Mouse (Mus musculus): ENCODE measurements around the gene Lamp3.

DNA sequence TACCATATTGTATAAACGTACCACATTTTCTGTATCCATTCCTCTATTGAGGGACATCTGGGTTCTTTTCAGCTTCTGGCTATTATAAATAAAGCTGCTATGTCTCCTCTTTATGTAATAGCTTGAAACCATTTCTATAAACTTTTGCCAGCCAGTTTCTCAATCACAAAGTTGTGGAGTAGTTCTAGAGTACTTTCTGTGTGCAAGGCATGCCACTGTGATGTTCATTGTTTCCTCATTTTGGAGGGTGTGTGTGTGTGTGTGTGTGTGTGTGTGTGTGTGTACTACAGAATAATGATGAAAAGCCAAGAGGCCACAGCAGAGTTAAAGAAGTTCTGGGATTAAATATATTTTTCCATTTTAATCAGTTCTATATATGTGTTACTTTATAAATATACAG lies 1.2 kb upstream of the Lamp3 start:
- TF ChIP-seq CTCF (IDR thresholded peaks at IDR 0.05; ENCODE audit: low read depth): no peak
- TF ChIP-seq EP300 (IDR thresholded peaks at IDR 0.05; ENCODE audit: low read depth): no peak

Measured in heart, postnatal 0 days (tissue).